ENCODE assay signal across 20 mouse cellular contexts in the genomic region with DNA sequence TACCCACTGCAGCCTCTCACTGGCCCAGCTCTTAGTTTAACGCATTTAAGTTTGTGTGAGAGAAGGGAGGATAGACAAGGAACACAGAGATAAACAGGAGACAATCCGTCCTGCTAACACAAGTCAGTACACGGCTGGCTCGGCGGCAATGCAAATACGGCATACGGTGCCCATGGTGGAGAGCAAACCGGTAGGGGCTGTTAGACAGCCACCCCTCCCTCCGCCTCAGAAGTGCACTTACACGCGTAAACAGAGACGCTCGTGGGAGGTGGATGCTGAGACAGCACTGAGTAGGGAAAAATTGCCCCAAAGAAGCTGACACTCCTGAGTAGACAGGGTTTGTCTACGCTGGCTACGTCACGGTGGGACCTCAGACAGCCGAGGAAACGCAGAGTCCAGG. TPM values are rescaled to one million over a fixed set of nuclear protein-coding genes. Genes with fewer than 3 reads are reported as not detected.
"Had no signal": no experiment of that assay in that cellular context is flagged by ENCODE, and none has a peak within 500 bp of the region (broad histone marks: within the 10 kb centered on the region; RNA-seq: fewer than 3 reads in every experiment).

No protein-coding gene starts in this region.

- ATAC-seq: liver, embryonic 12.5 days had no signal

- H3K9ac ChIP-seq: limb, embryonic 13.5 days; liver, embryonic 12.5 days; liver, embryonic 15.5 days; lung, embryonic 15.5 days had no signal

- H3K36me3 ChIP-seq: liver, embryonic 15.5 days; lung, embryonic 15.5 days had no signal

- H3K4me3 ChIP-seq: layer of hippocampus, adult 2 months; limb, embryonic 10.5 days; limb, embryonic 13.5 days; liver, embryonic 12.5 days; liver, embryonic 15.5 days; lung, embryonic 15.5 days had no signal

- DNase-seq: kidney, adult 2 months; kidney, postnatal 25 days; layer of hippocampus, adult 9-11 months; liver; lung, adult 18-20 months; midbrain, embryonic 14.5 days; right cerebral cortex, adult 18-20 months; right cerebral cortex, postnatal 14 days; right cerebral cortex, postnatal 4 days; thymus, adult 18-20 months; thymus, postnatal 36 days had no signal

- H3K27me3 ChIP-seq: liver, embryonic 12.5 days; liver, embryonic 15.5 days; lung, embryonic 15.5 days had no signal

- H3K4me2 ChIP-seq: limb, embryonic 13.5 days; liver, embryonic 12.5 days; liver, embryonic 15.5 days; lung, embryonic 15.5 days; midbrain, embryonic 11.5 days had no signal

- H3K9me3 ChIP-seq: limb, embryonic 10.5 days; limb, embryonic 13.5 days; liver, embryonic 12.5 days; liver, embryonic 15.5 days; lung, embryonic 15.5 days had no signal

- H3K27ac ChIP-seq: kidney, postnatal 0 days; layer of hippocampus, adult 2 months; limb, embryonic 10.5 days; limb, embryonic 13.5 days; liver, embryonic 12.5 days; liver, embryonic 15.5 days; lung, embryonic 15.5 days; macrophage had no signal

RNA-seq across cellular contexts. Expression of a gene that starts 31.0 kb away (rescaled TPM):
- polyA plus RNA-seq: macrophage had no signal
